Mouse (Mus musculus) stomach, postnatal 0 days (tissue): ENCODE data around the gene Gramd4. TPM values are rescaled to one million over a fixed set of nuclear protein-coding genes. Genes with fewer than 3 reads are reported as not detected.

Experiments used
- ATAC-seq: fragments of 200-750 bp; cut with Nextera tagmentation; 2 replicates; pipeline ENCODE4 v1.8.0; 2017; ENCODE audit not compliant: low FRiP score, low TSS enrichment
- DNase-seq: peaks from one replicate; pipeline ENCODE4 v3.0.0-alpha.2; 2016; ENCODE audit warnings: low spot score
- H3K27ac ChIP-seq: fragments of 300-500 bp; sonication (generic); replicated peaks from 2 replicates; pipeline ENCODE4 v1.5.1; 2014; ENCODE audit warnings: mild to moderate bottlenecking, control low read depth
- H3K27me3 ChIP-seq: fragments of 300-500 bp; sonication (generic); 2 replicates; pipeline ENCODE4 v1.6.1; 2014; ENCODE audit warnings: low read length; ENCODE audit not compliant: control insufficient read depth, insufficient read depth
- H3K36me3 ChIP-seq: fragments of 300-500 bp; sonication (generic); 2 replicates; pipeline ENCODE4 v1.6.1; 2014; ENCODE audit warnings: low read length, mixed read lengths; ENCODE audit not compliant: control insufficient read depth, insufficient read depth
- H3K4me1 ChIP-seq: fragments of 300-500 bp; sonication (generic); replicated peaks from 2 replicates; pipeline ENCODE4 v1.6.1; 2014; ENCODE audit warnings: antibody characterized with exemption; ENCODE audit not compliant: control insufficient read depth, insufficient read depth
- H3K4me2 ChIP-seq: fragments of 300-500 bp; sonication (generic); replicated peaks from 2 replicates; pipeline ENCODE4 v1.6.1; 2014; ENCODE audit warnings: low read depth, mild to moderate bottlenecking, control low read depth, moderate library complexity
- H3K4me3 ChIP-seq: fragments of 300-500 bp; sonication (generic); 2 replicates; pipeline ENCODE4 v1.5.1; 2014; ENCODE audit warnings: low read depth, low read length, control low read depth
- H3K9ac ChIP-seq: fragments of 300-500 bp; sonication (generic); 2 replicates; pipeline ENCODE4 v1.6.1; 2014; ENCODE audit warnings: mild to moderate bottlenecking, low read length, control low read depth, mixed read lengths
- H3K9me3 ChIP-seq: fragments of 300-500 bp; sonication (generic); 2 replicates; pipeline ENCODE4 v1.6.1; 2016; ENCODE audit warnings: low read length; ENCODE audit not compliant: control insufficient read depth
- CTCF ChIP-seq: IDR thresholded peaks from 2 replicates; pipeline ENCODE4 v1.5.1; 2016; ENCODE audit warnings: antibody characterized with exemption, low read depth, mild to moderate bottlenecking, moderate library complexity
- EP300 ChIP-seq: optimal IDR thresholded peaks from 2 replicates; pipeline ENCODE3; 2016; ENCODE audit warnings: antibody characterized with exemption
- WGBS: fragments of 180-500 bp; shearing (Covaris S2); extraction: QIAGEN DNeasy Blood & Tissue Kit; methylation state at CpG from one replicate; pipeline ENCODE4 v1.1.7; 2014; 5-methylcytosine and 5-hydroxymethylcytosine counted together
- polyA plus RNA-seq: library from polyadenylated mRNA; unstranded; fragments of >200 nt; fragmentation: Nextera tagmentation; extraction: Ambion mirVana; gene quantifications from 2 replicates; pipeline ENCODE4 v1.2.1, GENCODE M21; 2015

Gramd4 gene
- polyA plus RNA-seq, 1 experiment from 2014 or later: 11.1 TPM

DNA sequence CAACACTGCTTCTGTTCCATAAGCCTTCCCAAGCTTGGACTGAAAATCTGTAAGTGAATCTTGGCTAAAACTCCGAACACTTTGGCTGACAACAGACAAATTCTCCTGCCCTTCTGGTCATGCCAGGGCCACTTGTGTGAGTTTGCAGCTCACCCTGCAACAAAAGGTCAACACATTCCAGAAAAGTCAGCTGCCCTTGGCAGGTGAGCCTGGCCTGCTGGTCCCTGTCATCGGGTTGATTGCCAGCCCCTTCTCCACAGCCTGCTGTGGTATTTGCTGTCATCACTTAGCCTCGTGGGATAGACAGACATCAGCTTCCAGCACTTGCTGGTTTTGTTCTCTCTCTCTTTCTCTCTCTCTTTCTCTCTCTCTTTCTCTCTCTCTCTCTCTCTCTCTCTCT lies 114.6 kb downstream of the Gramd4 start:
- TF ChIP-seq CTCF (no peak), EP300 (no peak)
- Histone ChIP-seq H3K9ac (no peak overlapping the region), H3K27me3 (no peaks in the 10 kb centered on the region), H3K4me1 (peaks cover 10% of the 10 kb centered on the region; the same call in 1 of the 2 replicates), H3K4me2 (no peak overlapping the region), H3K27ac (no peak overlapping the region), H3K4me3 (no peak overlapping the region), H3K36me3 (no peaks in the 10 kb centered on the region), H3K9me3 (no peaks in the 10 kb centered on the region)
- WGBS: 41% methylated on average over 3 of the region's 3 CpGs
- DNase-seq (no peak), ATAC-seq (no peak)

DNA sequence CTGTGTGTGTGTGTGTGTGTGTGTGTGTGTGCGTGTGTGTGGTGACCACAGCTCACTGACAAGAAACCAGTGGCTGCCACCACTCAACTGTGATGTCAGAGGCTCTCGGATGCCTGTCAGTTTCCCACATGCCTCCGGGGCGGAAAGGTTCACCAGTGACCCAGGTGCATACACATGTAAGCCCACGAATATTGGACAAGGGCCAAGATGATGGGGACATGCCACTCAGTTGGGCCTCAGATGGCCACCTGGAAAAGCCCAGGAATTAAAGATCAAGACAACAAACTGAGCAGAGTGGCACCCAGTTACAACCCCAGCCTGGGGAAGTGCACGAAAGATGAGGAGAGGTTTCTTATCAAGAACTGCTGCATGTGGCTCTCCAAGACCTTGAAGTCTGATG lies 115.0 kb downstream of the Gramd4 start:
- Histone ChIP-seq H3K9me3 (no peaks in the 10 kb centered on the region), H3K36me3 (no peaks in the 10 kb centered on the region), H3K4me3 (no peak overlapping the region), H3K27me3 (no peaks in the 10 kb centered on the region), H3K9ac (no peak overlapping the region), H3K4me1 (peaks cover 9% of the 10 kb centered on the region; the same call in 1 of the 2 replicates), H3K4me2 (no peak overlapping the region), H3K27ac (no peak overlapping the region)
- TF ChIP-seq CTCF (no peak), EP300 (no peak)
- ATAC-seq: no peak
- no peak for DNase-seq
- WGBS: 75% methylated on average over 6 of the region's 6 CpGs

DNA sequence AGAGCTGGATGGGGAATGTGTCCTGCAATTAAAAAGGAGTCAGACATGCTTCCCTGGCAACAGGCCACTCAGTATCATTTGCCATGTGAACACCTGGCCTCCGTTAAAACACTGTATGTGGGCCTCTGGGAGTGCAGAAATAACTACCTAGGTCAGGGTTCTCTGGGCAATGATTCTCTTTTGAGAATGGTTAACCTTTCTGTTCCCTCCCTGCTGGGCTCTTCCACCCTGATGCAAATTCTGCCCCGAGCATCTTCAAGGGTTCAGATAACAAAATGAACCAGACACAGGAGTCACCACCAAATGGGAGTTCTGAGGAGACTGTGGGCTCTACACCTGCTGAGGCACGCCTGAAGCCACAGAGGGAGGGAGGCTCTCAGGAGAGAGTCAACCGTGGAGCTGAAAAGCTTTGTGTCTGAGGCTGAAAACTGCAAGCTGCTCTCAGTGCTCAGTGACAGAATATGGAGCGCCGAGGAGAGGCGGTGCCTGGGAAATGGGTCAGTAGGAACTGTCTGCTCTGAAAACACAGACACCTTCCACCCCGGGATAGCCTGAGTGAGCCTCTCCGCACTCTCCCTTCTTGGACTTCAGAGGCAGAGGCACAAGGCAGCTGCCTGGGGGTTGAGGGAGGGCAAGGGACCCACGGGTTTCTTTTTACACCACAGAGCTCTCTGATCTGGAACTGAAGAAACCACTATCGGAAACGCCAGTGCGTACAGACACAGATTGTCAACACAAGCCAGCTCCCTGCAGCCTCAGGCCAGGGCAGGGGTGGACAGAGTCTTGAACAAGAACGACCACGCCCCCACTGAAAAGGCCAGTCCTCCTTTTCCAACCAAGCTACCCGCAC lies 115.9 kb downstream of the Gramd4 start:
- H3K4me1 ChIP-seq: peaks cover 8% of the 10 kb centered on the region; the same call in 1 of the 2 replicates
- no peaks in the 10 kb centered on the region for H3K27me3 ChIP-seq
- no peaks in the 10 kb centered on the region for H3K36me3 ChIP-seq
- no peaks in the 10 kb centered on the region for H3K9me3 ChIP-seq
- H3K27ac ChIP-seq: no peak overlapping the region
- WGBS: 35% methylated on average over 16 of the region's 16 CpGs
- no peak for TF ChIP-seq CTCF
- TF ChIP-seq EP300: no peak
- H3K9ac ChIP-seq: no peak overlapping the region
- ATAC-seq: no peak; the same call in 1 of the 2 replicates
- no peak overlapping the region for H3K4me3 ChIP-seq
- H3K4me2 ChIP-seq: no peak overlapping the region
- DNase-seq: peak; percentile 35

DNA sequence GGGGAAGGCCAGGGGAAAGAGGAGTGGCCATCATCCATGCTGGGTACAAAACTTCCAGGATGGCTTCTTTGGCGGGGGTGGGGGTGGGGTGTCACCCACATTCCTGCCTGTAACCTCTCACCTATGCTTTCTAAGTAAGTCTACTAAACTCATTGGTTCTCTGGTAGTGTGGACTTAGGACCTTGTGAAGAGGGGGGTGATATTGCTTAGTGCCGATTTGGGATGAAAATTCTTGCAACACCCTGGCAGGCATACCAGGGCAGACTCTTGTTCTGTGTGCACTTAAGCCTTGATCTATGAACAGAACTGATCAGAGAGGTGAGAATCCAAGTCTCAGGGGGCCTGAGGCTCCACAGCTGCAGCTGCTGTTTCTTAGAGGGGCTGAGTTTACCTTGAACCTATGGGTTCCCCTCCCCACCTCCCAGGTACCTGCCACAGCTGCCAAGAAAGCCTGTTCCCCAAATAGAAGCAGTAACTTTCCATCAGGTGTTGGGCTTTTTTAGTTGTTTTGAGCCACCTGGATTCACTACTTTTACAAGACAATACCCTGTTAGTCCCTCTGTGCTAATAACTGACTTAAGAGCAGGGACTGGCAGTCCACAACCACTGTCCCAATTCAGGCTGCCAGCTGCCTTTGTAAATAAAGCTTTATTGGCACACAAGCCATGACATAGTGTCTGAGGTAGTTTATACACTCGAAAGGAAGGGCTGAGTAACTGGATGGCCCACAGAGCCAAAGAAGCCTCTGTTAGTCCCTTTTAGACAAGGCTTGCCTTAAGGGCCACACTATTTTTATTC lies 118.0 kb downstream of the Gramd4 start:
- WGBS: 72% methylated on average over 3 of the region's 3 CpGs
- H3K4me1 ChIP-seq: 0 out of 2 replicates have a peak, but pooled peaks cover 5% of the 10 kb centered on the region
- no peaks in the 10 kb centered on the region for H3K27me3 ChIP-seq
- ATAC-seq (no peak), DNase-seq (no peak)
- no peaks in the 10 kb centered on the region for H3K9me3 ChIP-seq
- H3K27ac ChIP-seq: no peak overlapping the region
- TF ChIP-seq EP300: no peak
- TF ChIP-seq CTCF: no peak
- H3K9ac ChIP-seq: no peak overlapping the region
- no peaks in the 10 kb centered on the region for H3K36me3 ChIP-seq
- no peak overlapping the region for H3K4me3 ChIP-seq
- no peak overlapping the region for H3K4me2 ChIP-seq

DNA sequence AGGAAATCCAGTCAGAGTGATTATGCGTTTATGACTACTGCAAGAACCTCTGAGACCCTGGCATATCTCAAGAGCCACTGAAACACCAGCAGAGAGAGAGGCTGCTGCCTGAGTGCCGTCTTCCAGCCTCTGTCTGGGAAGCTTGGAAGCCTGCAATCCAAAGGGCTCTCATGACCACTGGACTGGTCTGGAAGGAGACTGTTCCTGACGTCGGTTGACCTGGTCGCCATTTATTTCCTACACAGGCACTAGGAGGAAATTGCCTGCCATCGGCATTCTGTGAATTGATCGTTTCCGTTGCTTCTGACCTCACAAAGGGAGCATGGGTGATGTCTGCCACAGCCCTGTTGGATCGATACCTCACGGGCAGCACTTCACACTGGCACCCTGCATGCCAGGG lies 118.7 kb downstream of the Gramd4 start:
- WGBS: 88% methylated on average over 10 of the region's 10 CpGs
- Histone ChIP-seq H3K4me1 (0 out of 2 replicates have a peak, but pooled peaks cover 5% of the 10 kb centered on the region), H3K9ac (no peak overlapping the region), H3K27ac (no peak overlapping the region), H3K27me3 (no peaks in the 10 kb centered on the region), H3K4me3 (no peak overlapping the region), H3K36me3 (no peaks in the 10 kb centered on the region), H3K4me2 (no peak overlapping the region), H3K9me3 (no peaks in the 10 kb centered on the region)
- DNase-seq (no peak), ATAC-seq (no peak)
- no peak for TF ChIP-seq EP300
